Mouse (Mus musculus) cerebellum, postnatal 36 days (tissue): Measurements from ENCODE around the gene Skap1.

Experiments used
- DNase-seq, 2 experiments: peaks; one replicate each; pipeline ENCODE4 v3.0.0; 2021 to 2022; ENCODE audit warnings: mixed read lengths in 2 of 2

Gene Skap1

GRCm38 (mm10) chr11:96463986-96464715, at the start of gene Skap1:
Skap1 (plus strand) TSS chr11:96464593.
- no peak for DNase-seq

GRCm38 (mm10) chr11:96421074-96421473, 43.3 kb upstream of the Skap1 start:
- DNase-seq, result no peak

DNA sequence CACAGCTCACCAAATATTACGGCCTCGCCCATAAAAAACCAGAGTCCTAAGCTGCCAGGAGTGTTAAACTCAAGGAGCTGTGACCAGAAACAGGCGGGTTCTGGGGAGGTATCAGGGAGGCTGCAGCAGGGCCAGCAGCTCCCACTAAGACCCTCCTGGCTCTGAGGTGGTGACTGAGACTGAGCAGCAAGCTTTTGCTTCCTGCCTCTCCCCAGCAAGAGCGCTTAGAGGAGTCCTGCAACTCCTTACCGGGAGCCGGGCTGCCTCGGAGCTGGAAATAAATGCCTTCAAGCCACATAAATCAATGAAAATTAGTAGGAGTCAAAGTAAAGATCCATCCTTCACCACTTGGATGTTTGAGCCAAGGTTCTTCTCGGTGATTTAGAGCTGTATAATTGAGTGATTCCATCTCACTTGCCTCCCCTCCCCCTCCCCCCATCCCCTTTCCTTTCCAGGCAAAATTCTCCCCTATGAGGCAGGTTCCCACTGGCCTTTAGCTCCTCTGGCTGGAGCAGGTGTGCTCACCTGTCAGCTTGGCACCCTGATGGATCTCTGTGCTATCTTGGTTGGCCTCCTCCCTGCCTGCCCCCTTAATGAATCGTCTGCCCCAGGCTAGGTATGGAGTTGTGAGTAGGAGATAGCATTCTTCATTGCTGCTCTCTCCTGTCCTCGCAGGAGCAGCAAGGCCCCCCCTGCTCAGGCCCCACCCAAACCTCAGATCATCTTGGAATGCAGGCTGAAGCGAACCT, 42.7 kb upstream of the Skap1 start:
- no peak for DNase-seq

DNA sequence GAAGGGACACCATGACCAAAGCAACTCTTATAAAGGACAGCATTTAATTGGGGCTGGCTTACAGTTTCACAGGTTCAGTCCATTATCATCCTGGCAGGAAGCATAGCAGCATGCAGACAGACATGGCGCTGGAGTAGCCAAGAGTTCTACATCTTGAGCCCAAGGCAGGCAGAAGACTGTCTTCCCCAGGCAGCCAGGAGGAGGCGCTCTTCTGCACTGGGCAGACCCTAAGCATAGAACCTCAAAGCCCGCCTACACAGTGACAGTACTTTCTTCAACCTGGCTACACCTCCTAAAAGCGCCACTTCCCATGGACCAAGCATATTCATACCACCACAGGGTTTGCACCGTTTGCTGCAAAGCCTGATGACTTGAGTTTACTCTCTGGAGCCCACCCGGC, 39.2 kb upstream of the Skap1 start:
- DNase-seq, result no peak

GRCm38 (mm10) chr11:96426191-96426590, 38.2 kb upstream of the Skap1 start:
- no peak for DNase-seq

DNA sequence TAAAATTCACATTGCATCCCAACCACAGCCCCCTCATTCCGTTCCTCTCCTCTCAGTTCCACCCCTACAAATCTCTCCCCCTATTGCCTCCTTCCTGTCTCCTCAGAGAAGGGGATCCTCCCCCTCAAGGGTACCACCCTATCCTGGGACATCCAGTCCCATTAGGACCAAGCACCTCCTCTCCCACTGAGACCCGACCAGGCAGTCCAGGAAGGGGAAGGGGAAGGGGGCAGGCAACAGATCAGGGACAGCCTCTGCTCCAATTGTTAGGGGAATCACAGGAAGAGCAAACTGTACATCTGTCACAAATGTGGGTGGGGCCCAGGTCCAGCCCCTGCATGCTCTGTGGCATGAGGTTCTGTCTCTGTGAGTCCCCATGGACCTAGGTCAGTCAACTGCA, 37.6 kb upstream of the Skap1 start:
- DNase-seq, result no peak

- DNase-seq, result no peak
Observed at GRCm38 (mm10) chr11:96429062-96429461, 35.3 kb upstream of the Skap1 start.

DNA sequence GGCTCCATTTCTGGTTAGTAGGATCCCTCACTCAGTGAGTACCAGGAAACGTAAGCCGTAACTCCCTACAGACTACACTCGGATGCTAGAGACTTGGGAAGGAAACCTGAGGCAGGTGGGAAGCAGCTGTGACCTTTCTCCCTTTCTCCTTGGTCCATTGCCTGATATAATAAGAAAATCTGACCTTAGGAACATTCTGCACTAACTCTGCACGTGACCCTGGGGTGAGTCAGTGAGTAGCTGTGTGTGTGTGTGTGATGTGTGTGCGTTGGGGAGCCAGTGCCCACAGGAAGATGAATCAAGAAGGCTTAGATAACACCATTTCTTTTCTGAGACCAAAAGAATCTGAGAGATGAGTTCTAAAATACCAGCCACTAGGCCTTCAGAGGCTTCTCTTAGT, 34.5 kb upstream of the Skap1 start:
- no peak for DNase-seq

GRCm38 (mm10) chr11:96431871-96432270, 32.5 kb upstream of the Skap1 start:
- no peak for DNase-seq

DNA sequence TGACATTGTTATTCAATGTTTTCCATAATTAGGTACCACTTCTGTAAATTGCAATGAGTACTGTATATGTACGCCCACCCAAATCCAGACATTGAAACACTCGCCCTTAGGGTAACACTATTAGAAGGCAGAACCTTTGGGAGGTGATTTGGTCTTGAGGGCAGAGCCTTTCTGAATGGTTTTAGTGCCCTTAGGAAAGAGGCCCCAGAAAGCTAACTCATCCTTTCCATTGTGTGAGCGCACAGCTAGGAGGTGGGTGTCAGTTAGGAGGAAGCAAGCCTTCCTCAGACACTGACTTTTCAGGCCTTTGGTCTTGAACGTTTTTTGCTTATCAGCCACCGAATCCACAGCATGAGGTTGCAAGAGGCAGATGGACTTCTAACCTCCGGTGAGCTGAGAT, 29.5 kb upstream of the Skap1 start:
- DNase-seq, result no peak

DNA sequence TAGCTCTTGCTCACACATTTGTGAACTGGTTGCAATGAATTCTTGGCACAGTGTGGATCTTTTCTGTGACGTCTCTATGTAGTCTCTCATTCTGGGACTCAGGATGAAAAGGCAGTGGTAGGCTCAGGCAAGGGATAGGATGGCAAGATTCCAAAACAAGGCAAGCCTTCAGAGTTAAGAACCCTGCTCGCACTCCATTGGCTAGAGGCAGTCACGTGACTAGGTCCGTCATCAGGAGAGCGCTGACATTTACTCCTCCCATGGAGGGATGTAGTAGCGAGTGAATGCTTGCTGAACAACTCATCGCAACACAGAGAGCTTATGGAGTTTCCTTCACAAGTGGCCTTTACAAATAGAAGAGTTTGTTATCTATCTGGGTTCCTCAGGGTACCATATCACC, 27.9 kb upstream of the Skap1 start:
- no peak for DNase-seq

- DNase-seq, result peak; percentile 38
Observed at GRCm38 (mm10) chr11:96438787-96439186, 25.6 kb upstream of the Skap1 start.

- DNase-seq, result no peak
Observed at GRCm38 (mm10) chr11:96441546-96442185, 22.7 kb upstream of the Skap1 start.

GRCm38 (mm10) chr11:96442468-96442867, 21.9 kb upstream of the Skap1 start:
- DNase-seq, result no peak

DNA sequence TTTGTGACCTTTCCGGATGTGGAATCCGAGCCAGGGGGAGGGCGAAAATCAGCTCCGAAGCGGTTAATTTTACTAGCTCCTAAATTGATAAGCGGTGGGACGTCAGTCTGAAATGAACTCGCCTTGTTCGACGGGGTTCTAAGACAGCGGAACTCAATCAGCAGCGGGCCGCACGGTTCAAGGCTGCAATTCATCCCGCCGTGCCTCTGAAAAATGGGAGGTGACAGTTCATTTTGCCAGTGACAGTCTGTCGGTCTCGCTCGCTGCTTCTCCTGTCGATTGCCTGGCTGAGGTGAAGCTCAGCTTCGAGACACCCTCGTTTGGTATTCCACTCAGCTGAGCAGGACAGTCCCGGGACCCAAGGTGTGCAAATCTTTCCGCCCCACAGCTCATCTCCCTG, 16.5 kb upstream of the Skap1 start:
- DNase-seq, result no peak

DNA sequence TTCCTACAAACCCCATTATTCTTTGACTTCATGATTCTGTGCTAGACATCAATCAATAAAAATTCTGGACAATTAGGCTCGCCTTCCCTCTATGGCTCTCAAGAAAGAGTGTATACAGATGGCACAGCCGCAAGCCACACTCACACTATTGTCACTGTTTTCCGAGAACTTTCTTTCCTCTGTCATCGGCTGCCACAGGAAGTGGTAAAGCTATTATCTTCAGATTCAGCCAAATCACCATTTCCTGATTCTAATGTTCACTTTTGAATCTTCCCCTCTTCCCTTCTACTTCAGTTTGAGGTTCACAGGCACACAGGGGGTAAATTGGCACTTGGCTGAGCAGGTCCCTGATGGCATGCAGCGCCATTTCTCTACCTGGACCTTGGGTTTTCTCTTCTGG, 9.3 kb upstream of the Skap1 start:
- DNase-seq, result no peak

- DNase-seq, result no peak
Observed at GRCm38 (mm10) chr11:96455699-96456326, 8.6 kb upstream of the Skap1 start.

DNA sequence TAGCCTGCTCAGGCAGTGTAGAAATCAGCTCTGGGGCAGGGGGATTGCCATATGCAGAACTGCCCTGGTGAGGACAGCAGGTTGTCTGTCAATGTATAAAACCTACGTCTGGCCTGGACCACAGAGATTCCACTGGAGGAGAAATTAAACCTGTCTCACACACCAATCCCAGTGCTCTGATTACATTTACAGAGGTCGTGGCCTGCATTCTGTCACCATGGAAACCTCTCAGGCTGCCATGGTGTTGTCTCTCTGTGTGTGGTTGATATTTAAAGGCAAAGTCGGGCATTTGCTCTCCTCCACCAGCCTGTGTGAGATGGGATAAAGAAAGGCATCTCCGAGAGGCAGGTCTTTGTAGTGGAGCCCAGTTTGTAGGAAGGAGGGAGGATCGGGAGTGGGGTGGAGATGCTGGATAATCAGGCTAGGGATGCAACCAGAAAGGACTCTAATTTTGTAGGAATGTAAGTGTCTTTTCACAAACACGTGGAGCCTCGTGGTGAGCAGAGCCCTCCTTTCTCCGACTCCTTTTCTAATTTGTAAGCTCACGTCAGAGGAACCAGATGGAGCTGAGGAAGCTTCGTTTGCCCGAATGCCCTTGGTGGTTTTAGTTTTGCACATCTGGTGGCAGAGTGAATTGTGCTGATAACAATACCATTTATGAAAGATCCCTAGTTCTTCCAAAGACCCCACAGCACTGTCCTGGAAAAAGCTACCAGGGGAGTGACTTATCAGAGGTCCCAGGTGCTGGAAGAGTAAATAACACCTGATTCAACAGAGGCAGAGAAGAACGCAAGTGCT, 7.7 kb upstream of the Skap1 start:
- DNase-seq, result no peak

DNA sequence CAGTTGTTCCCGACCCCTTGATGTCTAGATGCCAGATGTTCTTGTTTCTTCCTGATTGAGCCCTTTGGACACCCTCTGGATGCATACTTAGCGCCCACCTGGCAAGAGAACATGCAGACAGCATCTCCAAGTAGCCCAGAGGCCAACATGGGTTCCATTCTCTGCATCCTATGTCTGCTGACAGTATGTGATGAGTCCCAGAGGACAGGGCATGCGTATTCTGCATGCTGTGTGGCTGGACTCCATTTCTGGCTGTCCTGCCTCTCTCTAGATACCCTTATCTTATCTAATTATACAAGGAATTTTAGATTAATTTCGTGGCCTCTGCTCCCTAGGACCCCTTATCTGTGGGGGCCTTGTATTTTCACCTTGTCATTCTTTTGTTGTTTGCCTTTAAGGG, 2.6 kb upstream of the Skap1 start:
- no peak for DNase-seq

DNA sequence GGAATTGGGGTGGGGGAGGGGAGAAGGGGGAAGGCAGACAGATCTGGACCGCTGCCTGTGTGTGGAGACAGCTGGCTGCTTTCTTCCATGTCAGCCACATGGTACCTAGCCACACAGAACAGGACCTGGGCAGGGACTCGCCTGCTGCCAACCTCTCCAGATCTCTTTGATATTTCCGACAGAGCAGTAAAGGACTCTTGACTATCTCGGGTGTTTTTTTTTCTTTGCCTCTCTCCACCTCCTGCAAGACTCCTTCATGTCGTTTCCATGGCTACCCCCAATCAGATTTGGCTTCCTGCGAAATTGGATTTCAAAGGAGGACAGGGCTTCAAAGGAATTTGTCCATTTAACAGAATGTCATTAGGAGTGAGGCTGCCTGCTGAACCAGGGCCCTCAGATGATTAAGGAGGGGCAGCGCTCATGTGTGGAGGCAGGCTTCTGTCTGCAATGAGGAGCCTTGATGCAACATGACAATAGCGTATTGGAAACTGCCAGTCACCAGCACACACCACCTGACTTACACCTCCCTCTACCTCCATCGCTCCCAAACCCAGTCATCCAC, 2.1 kb upstream of the Skap1 start:
- DNase-seq, result no peak

- DNase-seq, result peak in 1 of 2 experiments; percentile 4
Observed at GRCm38 (mm10) chr11:96464716-96465060, 295 bp downstream of the Skap1 start.

- DNase-seq, result no peak
Observed at GRCm38 (mm10) chr11:96465426-96466056, 1.1 kb downstream of the Skap1 start.
